Mouse (Mus musculus) heart, postnatal 0 days (tissue): ENCODE results near the gene Scn8a. TPM values are rescaled to one million over a fixed set of nuclear protein-coding genes. Genes with fewer than 3 reads are reported as not detected.

Source experiments
- ATAC-seq: fragments of 200-750 bp; cut with Nextera tagmentation; 2 replicates; pipeline ENCODE4 v1.8.0; 2017; ENCODE audit warnings: low read depth, moderate number of reproducible peaks, moderate library complexity; ENCODE audit not compliant: insufficient read depth
- DNase-seq: peaks from one replicate; pipeline ENCODE4 v3.0.0-alpha.2; 2016; ENCODE audit warnings: low spot score
- H3K27ac ChIP-seq: fragments of 300-500 bp; sonication (generic); 2 replicates; pipeline ENCODE4 v1.5.1; 2014; ENCODE audit warnings: low read depth, mild to moderate bottlenecking
- H3K27me3 ChIP-seq: fragments of 300-500 bp; sonication (generic); 2 replicates; pipeline ENCODE4 v1.6.1; 2014; ENCODE audit warnings: low read length, mixed read lengths; ENCODE audit not compliant: control insufficient read depth, insufficient read depth
- H3K36me3 ChIP-seq: fragments of 300-500 bp; sonication (generic); replicated peaks from 2 replicates; pipeline ENCODE4 v1.6.1; 2014; ENCODE audit warnings: low read length, mixed read lengths; ENCODE audit not compliant: control insufficient read depth, insufficient read depth
- H3K4me1 ChIP-seq: fragments of 300-500 bp; sonication (generic); 2 replicates; pipeline ENCODE4 v1.6.1; 2014; ENCODE audit warnings: antibody characterized with exemption; ENCODE audit not compliant: control insufficient read depth, insufficient read depth
- H3K4me2 ChIP-seq: fragments of 300-500 bp; sonication (generic); 2 replicates; pipeline ENCODE4 v1.6.1; 2014; ENCODE audit warnings: low read depth, mild to moderate bottlenecking, low read length, moderate library complexity
- H3K4me3 ChIP-seq: fragments of 300-500 bp; sonication (generic); 2 replicates; pipeline ENCODE4 v1.5.1; 2014; ENCODE audit warnings: low read depth, low read length
- H3K9ac ChIP-seq: fragments of 300-500 bp; sonication (generic); replicated peaks from 2 replicates; pipeline ENCODE4 v1.6.1; 2014; ENCODE audit warnings: low read depth, low read length, mixed read lengths
- H3K9me3 ChIP-seq: fragments of 300-500 bp; sonication (generic); replicated peaks from 2 replicates; pipeline ENCODE4 v1.6.1; 2016; ENCODE audit warnings: low read length; ENCODE audit not compliant: control insufficient read depth
- CTCF ChIP-seq: IDR thresholded peaks from 2 replicates; pipeline ENCODE4 v1.5.1; 2016; ENCODE audit warnings: antibody characterized with exemption, control low read depth, low read depth
- EP300 ChIP-seq: IDR thresholded peaks from 2 replicates; pipeline ENCODE4 v1.6.1; 2016; ENCODE audit warnings: antibody characterized with exemption, low read depth
- WGBS: fragments of 180-500 bp; shearing (Covaris S2); extraction: QIAGEN DNeasy Blood & Tissue Kit; methylation state at CpG from one replicate; pipeline ENCODE4 v1.1.7; 2014; 5-methylcytosine and 5-hydroxymethylcytosine counted together
- polyA plus RNA-seq: library from polyadenylated mRNA; unstranded; fragments of >200 nt; fragmentation: Nextera tagmentation; extraction: Ambion mirVana; gene quantifications from 2 replicates; pipeline ENCODE4 v1.2.1, GENCODE M21; 2015
- total RNA-seq: library from RNA; depleted of rRNA; stranded (reverse); fragments of >200 nt; gene quantifications from 2 replicates; pipeline ENCODE4 v1.2.3, GENCODE M21; 2014; ENCODE audit warnings: low replicate concordance

The Scn8a gene
- total and polyA plus RNA-seq, 2 experiments from 2014 or later, result 0.16 TPM; not detected in 1

DNA sequence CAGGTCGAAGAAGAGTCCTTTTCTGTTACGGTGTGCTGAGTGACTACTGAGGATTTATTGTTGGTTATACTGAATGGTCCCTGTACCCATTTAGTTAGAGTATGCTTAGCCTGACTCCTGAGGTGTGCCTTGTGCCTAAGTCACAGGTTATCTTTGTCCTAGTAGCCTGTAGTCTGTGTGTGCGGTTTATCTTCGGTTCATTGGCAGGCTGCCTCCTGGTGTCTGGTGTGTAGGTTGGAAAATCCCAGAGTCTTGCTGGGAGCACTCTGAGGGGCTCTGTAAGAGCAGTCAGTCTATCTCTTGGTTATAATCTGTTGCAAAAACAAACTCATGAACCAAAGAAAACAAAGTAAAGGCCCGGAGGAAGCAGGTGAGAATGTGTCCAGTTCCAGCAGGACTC is 11.7 kb downstream of the Scn8a start:
- no peak overlapping the region for H3K9ac ChIP-seq
- no peak overlapping the region for H3K4me2 ChIP-seq
- H3K27ac ChIP-seq, result no peak overlapping the region
- H3K4me1 ChIP-seq, result no peaks in the 10 kb centered on the region
- no peaks in the 10 kb centered on the region for H3K36me3 ChIP-seq
- 42% methylated on average over 5 of the region's 5 CpGs for WGBS
- DNase-seq, result no peak
- H3K27me3 ChIP-seq, result peaks cover 15% of the 10 kb centered on the region
- TF ChIP-seq EP300 (no peak), CTCF (no peak)
- H3K9me3 ChIP-seq, result no peaks in the 10 kb centered on the region
- no peak for ATAC-seq
- no peak overlapping the region for H3K4me3 ChIP-seq

DNA sequence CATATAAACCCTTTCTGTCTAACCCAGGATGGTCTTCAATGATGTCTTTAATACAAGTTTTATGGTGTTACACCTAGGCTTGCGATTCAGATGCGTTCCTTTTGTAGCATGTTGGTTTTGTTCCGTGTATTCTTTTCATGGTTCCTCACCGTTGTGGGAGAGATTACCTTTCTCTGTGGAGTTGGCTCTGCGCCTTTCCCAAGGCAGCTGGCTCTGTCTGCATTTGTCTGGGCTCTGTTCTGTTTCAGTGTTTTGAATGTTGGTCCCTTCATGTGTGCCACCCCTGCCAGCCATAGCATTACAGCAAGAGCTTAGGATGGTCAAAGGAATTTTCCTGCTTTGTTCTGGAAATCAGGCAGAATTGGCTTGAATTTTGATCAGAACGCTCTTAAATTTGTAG is 14.8 kb downstream of the Scn8a start:
- Histone ChIP-seq H3K27me3 (peaks cover 9% of the 10 kb centered on the region; the same call in 1 of the 2 replicates), H3K27ac (no peak overlapping the region), H3K4me1 (no peaks in the 10 kb centered on the region), H3K9ac (no peak overlapping the region), H3K36me3 (no peaks in the 10 kb centered on the region), H3K9me3 (no peaks in the 10 kb centered on the region), H3K4me3 (no peak overlapping the region), H3K4me2 (no peak overlapping the region)
- ATAC-seq (no peak), DNase-seq (no peak)
- no peak for TF ChIP-seq EP300
- TF ChIP-seq CTCF, result no peak
- WGBS, result 87% methylated on average over 6 of the region's 6 CpGs

DNA sequence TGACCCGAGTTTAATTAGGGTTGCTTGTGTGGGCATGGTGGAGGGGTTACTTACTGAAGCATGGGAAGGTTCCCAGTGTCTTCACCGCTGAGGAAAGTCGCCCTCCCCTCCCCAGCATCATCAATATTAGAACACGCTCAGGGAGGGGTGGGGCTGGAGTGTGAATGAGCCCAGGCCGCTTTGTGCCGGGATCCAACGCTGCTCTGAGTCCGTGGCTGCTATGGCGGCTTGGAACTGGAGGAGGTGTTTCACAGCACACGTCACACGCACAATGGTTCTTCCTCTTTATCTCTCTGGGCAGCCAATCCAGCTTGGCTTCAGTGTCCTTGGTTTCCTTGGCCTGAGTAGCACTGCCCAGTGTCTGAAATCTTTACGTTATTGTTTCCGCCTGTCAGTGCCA is 22.3 kb downstream of the Scn8a start:
- H3K9me3 ChIP-seq, result peaks cover 4% of the 10 kb centered on the region; the same call in 1 of the 2 replicates
- H3K27ac ChIP-seq, result no peak overlapping the region
- no peak overlapping the region for H3K4me3 ChIP-seq
- no peaks in the 10 kb centered on the region for H3K36me3 ChIP-seq
- no peaks in the 10 kb centered on the region for H3K27me3 ChIP-seq
- H3K4me1 ChIP-seq, result no peaks in the 10 kb centered on the region
- H3K9ac ChIP-seq, result no peak overlapping the region
- 60% methylated on average over 13 of the region's 13 CpGs for WGBS
- no peak for TF ChIP-seq EP300
- no peak for TF ChIP-seq CTCF
- no peak overlapping the region for H3K4me2 ChIP-seq
- ATAC-seq (no peak), DNase-seq (no peak)

DNA sequence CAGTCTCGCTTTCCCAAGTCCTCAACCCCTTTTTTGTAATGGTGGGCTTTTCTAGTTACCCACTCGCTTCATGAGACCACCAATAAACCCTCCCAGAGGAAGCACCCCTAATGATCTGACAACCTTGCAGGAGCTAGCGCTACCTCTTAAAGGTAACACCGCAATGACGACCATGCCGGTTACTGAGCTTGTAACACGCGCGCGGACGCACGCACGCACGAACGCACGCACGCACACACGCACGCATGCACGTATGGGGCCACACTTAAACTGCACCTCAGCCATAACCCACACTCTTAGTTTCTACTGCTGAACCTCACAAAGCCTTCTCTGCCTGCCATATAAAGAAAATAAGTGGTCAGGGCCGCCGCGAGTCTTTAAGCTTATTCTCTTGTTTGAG is 26.8 kb downstream of the Scn8a start:
- TF ChIP-seq CTCF (no peak), EP300 (no peak)
- H3K4me2 ChIP-seq, result no peak overlapping the region
- H3K36me3 ChIP-seq, result no peaks in the 10 kb centered on the region
- DNase-seq (no peak), ATAC-seq (no peak)
- no peaks in the 10 kb centered on the region for H3K4me1 ChIP-seq
- H3K4me3 ChIP-seq, result no peak overlapping the region
- H3K9ac ChIP-seq, result no peak overlapping the region
- 96% methylated on average over 23 of the region's 23 CpGs for WGBS
- peaks cover 4% of the 10 kb centered on the region; the same call in 1 of the 2 replicates for H3K9me3 ChIP-seq
- H3K27me3 ChIP-seq, result no peaks in the 10 kb centered on the region
- H3K27ac ChIP-seq, result no peak overlapping the region

DNA sequence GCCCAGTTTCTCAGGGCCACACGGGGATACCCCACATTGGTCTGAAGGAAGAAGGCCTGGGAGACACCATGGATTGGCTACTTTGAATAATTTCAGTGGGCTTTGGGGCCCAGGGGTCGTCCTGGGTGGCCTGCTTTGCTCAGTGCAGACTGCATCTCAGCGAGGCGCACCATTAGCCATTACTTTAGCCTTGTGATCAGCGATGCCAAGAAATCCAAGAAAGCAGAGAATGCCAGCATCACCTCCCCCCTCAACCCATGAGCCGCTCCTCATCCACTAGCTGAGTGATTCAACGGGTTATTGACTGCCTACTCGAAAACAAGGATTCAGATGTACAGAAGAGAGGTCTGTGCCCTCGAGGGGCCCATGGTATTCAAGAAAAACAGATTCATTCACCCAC is 34.2 kb downstream of the Scn8a start:
- Histone ChIP-seq H3K36me3 (no peaks in the 10 kb centered on the region), H3K4me1 (no peaks in the 10 kb centered on the region), H3K9me3 (no peaks in the 10 kb centered on the region), H3K9ac (no peak overlapping the region), H3K4me2 (no peak overlapping the region), H3K4me3 (no peak overlapping the region), H3K27me3 (no peaks in the 10 kb centered on the region), H3K27ac (no peak overlapping the region)
- DNase-seq (no peak), ATAC-seq (no peak)
- TF ChIP-seq CTCF (no peak), EP300 (no peak)
- 73% methylated on average over 9 of the region's 9 CpGs for WGBS

DNA sequence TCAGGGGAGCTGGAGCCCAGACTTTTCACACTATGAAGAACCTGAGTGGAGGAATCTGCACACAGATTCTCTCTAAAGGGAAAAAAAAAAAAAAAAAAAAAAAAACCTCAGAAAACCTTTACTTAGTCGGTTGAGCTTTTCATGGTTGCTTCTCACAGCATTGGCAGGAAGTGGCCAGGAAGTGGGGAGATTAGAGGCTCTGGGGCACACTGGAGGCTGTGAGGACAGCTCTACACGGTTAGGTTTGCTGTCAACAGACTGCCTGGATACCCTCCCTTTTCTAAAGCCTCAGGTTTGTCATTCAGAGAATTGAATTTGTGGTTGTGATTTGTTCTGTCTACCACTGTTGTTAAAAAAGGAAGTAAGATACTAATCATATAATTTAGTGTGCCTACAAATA is 35.3 kb downstream of the Scn8a start:
- no peaks in the 10 kb centered on the region for H3K9me3 ChIP-seq
- no peak overlapping the region for H3K4me2 ChIP-seq
- TF ChIP-seq CTCF (no peak), EP300 (no peak)
- ATAC-seq (no peak), DNase-seq (no peak)
- H3K36me3 ChIP-seq, result no peaks in the 10 kb centered on the region
- H3K4me1 ChIP-seq, result no peaks in the 10 kb centered on the region
- no peaks in the 10 kb centered on the region for H3K27me3 ChIP-seq
- H3K27ac ChIP-seq, result no peak overlapping the region
- no peak overlapping the region for H3K4me3 ChIP-seq
- H3K9ac ChIP-seq, result no peak overlapping the region
- WGBS, result 6% methylated on average over 2 of the region's 2 CpGs
